Mouse (Mus musculus) C2C12 (cell line): Measurements from ENCODE around the gene Il1a. TPM values are rescaled to one million over a fixed set of nuclear protein-coding genes. Genes with fewer than 3 reads are reported as not detected.

ENCODE experiments used
- H3K27me3 ChIP-seq: one replicate; pipeline ENCODE4 v1.6.1; 2011; ENCODE audit not compliant: control insufficient read depth, insufficient read depth, insufficient read length
- H3K36me3 ChIP-seq: one replicate; pipeline ENCODE4 v1.6.1; 2011; ENCODE audit not compliant: control insufficient read depth, insufficient read depth
- H3K4me3 ChIP-seq: one replicate; pipeline ENCODE4 v1.5.1; 2011; ENCODE audit warnings: mild to moderate bottlenecking, control low read depth; ENCODE audit not compliant: poor library complexity, insufficient read depth, severe bottlenecking
- H3K79me2 ChIP-seq: one replicate; pipeline ENCODE4 v1.6.1; 2011; ENCODE audit not compliant: control insufficient read depth, insufficient read depth
- H3K79me3 ChIP-seq: one replicate; pipeline ENCODE4 v1.6.1; 2011; ENCODE audit warnings: low read depth, control low read depth
- H3ac ChIP-seq: one replicate; pipeline ENCODE3; 2011; ENCODE audit warnings: low read depth; ENCODE audit not compliant: control insufficient read depth, insufficient read length
- CEBPB ChIP-seq: IDR thresholded peaks from one replicate; pipeline ENCODE4 v1.6.1; 2011; ENCODE audit warnings: low read depth, mild to moderate bottlenecking, control low read depth, moderate library complexity
- CTCF ChIP-seq: IDR thresholded peaks from one replicate; pipeline ENCODE4 v1.5.1; 2011; ENCODE audit not compliant: control insufficient read depth, insufficient read depth, insufficient read length
- FOSL1 ChIP-seq: IDR thresholded peaks from one replicate; pipeline ENCODE4 v1.8.0; 2011; ENCODE audit warnings: mild to moderate bottlenecking, low read length; ENCODE audit not compliant: poor library complexity, insufficient read depth, severe bottlenecking
- MAX ChIP-seq: IDR thresholded peaks from one replicate; pipeline ENCODE4 v1.6.1; 2011; ENCODE audit warnings: mild to moderate bottlenecking, control low read depth
- MYOD1 ChIP-seq: IDR thresholded peaks from one replicate; pipeline ENCODE4 v1.6.1; 2011; ENCODE audit warnings: low read depth; ENCODE audit not compliant: control insufficient read depth, insufficient read length
- MYOG ChIP-seq: IDR thresholded peaks from one replicate; pipeline ENCODE4 v1.6.1; 2011; ENCODE audit not compliant: control insufficient read depth, insufficient read length; ENCODE audit errors: extremely low read depth
- USF1 ChIP-seq: IDR thresholded peaks from one replicate; pipeline ENCODE4 v1.6.1; 2011; ENCODE audit warnings: low read depth, mild to moderate bottlenecking, control low read depth, moderate library complexity
- polyA plus RNA-seq: library from polyadenylated mRNA; unstranded; fragments of >200 nt; fragmentation: generic; extraction: Trizol; gene quantifications from one replicate; pipeline ENCODE4 v1.2.1, GENCODE M21; 2012; ENCODE audit warnings: missing spikeins

The Il1a gene
- polyA plus RNA-seq, 1 experiment = not detected

GRCm38 (mm10) chr2:129273823-129274222 is 35.9 kb downstream of the Il1a start:
- H3K79me2 ChIP-seq = no peaks in the 10 kb centered on the region
- H3K36me3 ChIP-seq = peaks cover 87% of the 10 kb centered on the region
- H3K27me3 ChIP-seq = no peaks in the 10 kb centered on the region
- TF ChIP-seq CEBPB = no peak
- TF ChIP-seq CTCF = no peak
- no peak for TF ChIP-seq MYOG
- TF ChIP-seq FOSL1 = no peak
- TF ChIP-seq MYOD1 = no peak
- TF ChIP-seq USF1 = no peak
- no peak for TF ChIP-seq MAX
- no peak overlapping the region for H3ac ChIP-seq
- H3K4me3 ChIP-seq = no peak overlapping the region
- H3K79me3 ChIP-seq = no peaks in the 10 kb centered on the region

- Histone ChIP-seq H3K36me3 (peaks cover 74% of the 10 kb centered on the region), H3K27me3 (no peaks in the 10 kb centered on the region), H3K4me3 (no peak overlapping the region), H3K79me2 (no peaks in the 10 kb centered on the region), H3K79me3 (no peaks in the 10 kb centered on the region), H3ac (no peak overlapping the region)
- no peak for TF ChIP-seq USF1
- TF ChIP-seq MYOD1 = no peak
- no peak for TF ChIP-seq MYOG
- no peak for TF ChIP-seq CTCF
- no peak for TF ChIP-seq FOSL1
- TF ChIP-seq MAX = no peak
- TF ChIP-seq CEBPB = no peak
Measured at GRCm38 (mm10) chr2:129270621-129271020, 39.2 kb downstream of the Il1a start.

- H3K79me2 ChIP-seq = no peaks in the 10 kb centered on the region
- H3K36me3 ChIP-seq = peaks cover 68% of the 10 kb centered on the region
- H3ac ChIP-seq = no peak overlapping the region
- H3K79me3 ChIP-seq = no peaks in the 10 kb centered on the region
- H3K4me3 ChIP-seq = no peak overlapping the region
- H3K27me3 ChIP-seq = no peaks in the 10 kb centered on the region
- TF ChIP-seq MAX (no peak), USF1 (no peak), FOSL1 (no peak), MYOD1 (no peak), MYOG (no peak), CEBPB (no peak), CTCF (no peak)
Measured at GRCm38 (mm10) chr2:129269986-129270385, 39.8 kb downstream of the Il1a start.

GRCm38 (mm10) chr2:129269161-129269643 is 40.6 kb downstream of the Il1a start:
- Histone ChIP-seq H3K79me2 (no peaks in the 10 kb centered on the region), H3K79me3 (no peaks in the 10 kb centered on the region), H3K4me3 (no peak overlapping the region), H3K27me3 (no peaks in the 10 kb centered on the region), H3ac (no peak overlapping the region), H3K36me3 (peaks cover 60% of the 10 kb centered on the region)
- TF ChIP-seq MYOG = no peak
- no peak for TF ChIP-seq MAX
- TF ChIP-seq MYOD1 = no peak
- TF ChIP-seq CEBPB = no peak
- TF ChIP-seq FOSL1 = no peak
- no peak for TF ChIP-seq USF1
- no peak for TF ChIP-seq CTCF

- H3K79me3 ChIP-seq = no peaks in the 10 kb centered on the region
- H3K27me3 ChIP-seq = no peaks in the 10 kb centered on the region
- no peak overlapping the region for H3ac ChIP-seq
- H3K36me3 ChIP-seq = peaks cover 45% of the 10 kb centered on the region
- TF ChIP-seq USF1 = no peak
- peak; percentile 75 for TF ChIP-seq MYOD1
- H3K4me3 ChIP-seq = no peak overlapping the region
- no peaks in the 10 kb centered on the region for H3K79me2 ChIP-seq
Measured at GRCm38 (mm10) chr2:129267738-129268137, 42.0 kb downstream of the Il1a start.

GRCm38 (mm10) chr2:129265316-129265715 is 44.5 kb downstream of the Il1a start:
- peaks cover 28% of the 10 kb centered on the region for H3K36me3 ChIP-seq
- no peak overlapping the region for H3K4me3 ChIP-seq
- H3K27me3 ChIP-seq = no peaks in the 10 kb centered on the region
- H3ac ChIP-seq = no peak overlapping the region
- H3K79me3 ChIP-seq = no peaks in the 10 kb centered on the region
- TF ChIP-seq MAX = no peak
- TF ChIP-seq MYOG = no peak
- no peak for TF ChIP-seq FOSL1
- TF ChIP-seq USF1 = no peak
- no peak for TF ChIP-seq CEBPB
- no peak for TF ChIP-seq CTCF
- no peak for TF ChIP-seq MYOD1
- no peaks in the 10 kb centered on the region for H3K79me2 ChIP-seq
